Mouse (Mus musculus) T-helper 17 cell (primary cell): ENCODE data around the gene Rbms3.

Source experiments
- in situ Hi-C, 2 experiments: fragments of 300-600 bp; cut with MboI, MseI; formaldehyde crosslinking; loops; 1 replicate in 1 of 2; 2 replicates in 1 of 2; pipeline ENCODE4 v1.15.1; 2025; ENCODE audit warnings: high pct_unique_total_duplicates in 2 of 2

Gene Rbms3

DNA sequence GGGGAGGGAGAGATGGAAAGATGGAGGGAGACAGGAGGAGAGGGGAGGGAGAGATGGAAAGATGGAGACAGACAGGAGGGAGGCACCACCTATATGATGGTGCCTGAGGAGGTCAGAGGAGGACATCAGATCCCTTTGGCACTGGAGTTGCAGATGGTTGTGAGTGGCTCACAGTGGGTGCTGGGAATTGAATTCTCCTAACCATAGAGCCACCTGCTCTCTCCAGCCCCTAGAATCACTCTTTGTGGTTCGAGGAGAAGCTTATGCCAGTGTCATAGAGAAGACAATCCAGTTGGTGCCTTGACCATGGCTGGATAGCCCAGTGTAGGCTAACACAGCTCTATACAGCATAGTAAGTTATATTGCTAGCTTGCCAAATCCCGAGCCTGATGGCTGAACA lies 137.8 kb downstream of the Rbms3 start:
- in situ Hi-C loops = no loop called here

DNA sequence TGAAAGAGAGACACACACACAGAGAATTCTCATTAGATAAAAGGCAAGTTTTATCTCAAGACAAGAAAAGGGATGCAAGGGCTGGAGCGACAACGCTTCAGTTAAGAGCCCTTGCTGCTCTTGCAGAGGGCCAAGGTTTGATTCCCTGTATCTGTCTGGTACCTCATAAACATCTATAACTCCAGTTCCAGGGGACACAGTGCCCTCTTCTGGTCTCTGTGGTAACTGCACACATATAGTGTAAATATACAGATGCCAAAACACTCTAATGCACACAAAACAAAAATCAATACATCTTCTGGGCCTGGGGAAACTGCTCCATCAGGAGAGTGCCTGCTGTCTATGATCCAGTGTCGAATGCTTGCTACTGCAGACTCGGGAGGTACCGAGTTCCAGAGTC lies 145.3 kb downstream of the Rbms3 start:
- in situ Hi-C loops = no loop called here

DNA sequence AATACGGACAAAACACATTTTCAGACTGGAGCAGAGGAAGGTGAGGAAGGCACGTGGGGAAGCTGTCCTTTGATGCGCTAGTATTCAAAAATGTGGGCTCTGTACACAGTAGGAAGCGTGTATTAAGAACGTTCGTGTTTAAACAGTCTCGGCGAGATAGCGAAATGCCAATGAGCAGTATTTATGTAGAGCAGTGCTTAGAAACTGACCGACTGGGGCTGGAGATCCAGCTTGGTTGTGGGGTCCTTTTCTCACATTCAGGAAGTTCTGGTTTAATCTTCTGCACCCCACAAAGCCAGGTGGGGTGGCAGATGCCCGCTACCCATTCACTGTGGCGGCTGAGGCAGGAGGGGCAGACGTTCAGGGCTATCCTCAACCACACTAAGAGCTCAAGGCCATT lies 153.0 kb downstream of the Rbms3 start:
- in situ Hi-C loops = no loop called here

DNA sequence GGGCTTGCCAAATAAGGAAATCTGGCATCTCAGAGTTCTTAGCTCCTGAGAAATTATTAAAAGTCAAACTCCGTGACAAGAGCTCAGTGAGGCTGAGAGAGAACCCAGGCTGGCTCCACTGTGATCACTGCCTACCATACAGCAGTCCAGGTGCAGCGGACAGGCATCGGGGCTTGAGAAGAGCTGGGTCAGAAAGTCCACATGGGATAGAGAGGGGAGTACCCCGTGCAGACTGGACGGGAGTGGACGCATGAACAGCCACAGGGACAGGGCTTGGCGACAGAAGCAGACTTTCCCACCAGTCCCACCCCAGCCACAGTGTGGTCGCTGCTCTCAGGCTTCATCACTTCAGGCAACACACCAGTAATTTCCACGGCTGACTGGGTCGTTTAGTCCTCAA lies 176.9 kb downstream of the Rbms3 start:
- in situ Hi-C loops = no loop called here

DNA sequence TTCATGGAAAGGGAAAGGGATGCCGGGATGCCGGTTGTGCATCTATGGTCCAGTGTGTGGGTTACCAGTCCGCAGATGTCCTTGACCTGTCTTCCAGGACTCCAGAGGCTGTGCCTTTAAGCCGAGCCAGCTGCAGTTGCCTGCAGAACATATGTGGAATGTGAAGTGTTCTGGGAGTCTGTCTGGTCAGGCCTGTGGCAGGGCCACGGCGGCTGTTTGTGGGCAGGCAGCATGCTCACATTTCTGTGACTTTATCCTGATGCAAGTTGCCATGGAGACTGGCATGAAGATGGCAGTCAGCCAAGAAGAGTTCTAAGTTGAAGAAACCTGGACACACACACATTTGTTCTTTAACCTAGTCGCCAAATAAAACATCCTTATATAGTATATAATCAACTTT lies 187.1 kb downstream of the Rbms3 start:
- in situ Hi-C loops = no loop called here

DNA sequence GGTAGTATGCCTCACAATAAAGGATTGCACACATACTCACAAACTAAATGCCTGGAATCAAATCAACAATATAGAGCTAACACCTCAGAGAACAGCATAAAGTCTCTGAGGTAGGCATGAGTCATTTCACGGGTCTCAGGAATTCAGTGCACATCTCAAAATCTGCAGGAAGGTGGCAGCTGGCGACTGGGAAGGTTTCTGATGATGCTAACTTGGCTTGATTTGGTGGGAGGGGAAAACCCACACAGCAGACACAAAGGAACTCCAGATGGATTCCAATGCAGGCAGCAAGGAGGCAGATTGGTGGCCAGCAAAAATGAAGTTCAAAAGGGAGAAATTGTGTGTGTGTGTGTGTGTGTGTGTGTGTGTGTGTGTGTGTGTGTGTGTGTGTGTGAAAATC lies 193.9 kb downstream of the Rbms3 start:
- in situ Hi-C loops = no loop called here

DNA sequence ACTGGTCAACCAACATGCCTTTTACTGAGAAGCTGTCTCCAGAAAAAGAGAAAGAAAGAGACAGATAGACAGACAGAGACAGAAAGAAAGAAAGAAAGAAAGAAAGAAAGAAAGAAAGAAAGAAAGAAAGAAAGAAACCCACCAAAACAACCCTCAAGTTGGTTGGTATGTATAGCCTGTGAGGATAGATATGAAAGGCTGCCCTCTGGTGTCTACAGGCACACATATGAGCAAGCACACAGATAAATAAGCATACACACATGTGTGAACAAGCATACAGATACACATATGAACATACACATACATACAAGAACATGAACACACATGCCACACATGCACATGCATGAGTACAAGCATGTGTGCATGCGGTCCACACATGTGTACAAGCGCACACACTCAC lies 199.0 kb downstream of the Rbms3 start:
- in situ Hi-C loops = no loop called here

DNA sequence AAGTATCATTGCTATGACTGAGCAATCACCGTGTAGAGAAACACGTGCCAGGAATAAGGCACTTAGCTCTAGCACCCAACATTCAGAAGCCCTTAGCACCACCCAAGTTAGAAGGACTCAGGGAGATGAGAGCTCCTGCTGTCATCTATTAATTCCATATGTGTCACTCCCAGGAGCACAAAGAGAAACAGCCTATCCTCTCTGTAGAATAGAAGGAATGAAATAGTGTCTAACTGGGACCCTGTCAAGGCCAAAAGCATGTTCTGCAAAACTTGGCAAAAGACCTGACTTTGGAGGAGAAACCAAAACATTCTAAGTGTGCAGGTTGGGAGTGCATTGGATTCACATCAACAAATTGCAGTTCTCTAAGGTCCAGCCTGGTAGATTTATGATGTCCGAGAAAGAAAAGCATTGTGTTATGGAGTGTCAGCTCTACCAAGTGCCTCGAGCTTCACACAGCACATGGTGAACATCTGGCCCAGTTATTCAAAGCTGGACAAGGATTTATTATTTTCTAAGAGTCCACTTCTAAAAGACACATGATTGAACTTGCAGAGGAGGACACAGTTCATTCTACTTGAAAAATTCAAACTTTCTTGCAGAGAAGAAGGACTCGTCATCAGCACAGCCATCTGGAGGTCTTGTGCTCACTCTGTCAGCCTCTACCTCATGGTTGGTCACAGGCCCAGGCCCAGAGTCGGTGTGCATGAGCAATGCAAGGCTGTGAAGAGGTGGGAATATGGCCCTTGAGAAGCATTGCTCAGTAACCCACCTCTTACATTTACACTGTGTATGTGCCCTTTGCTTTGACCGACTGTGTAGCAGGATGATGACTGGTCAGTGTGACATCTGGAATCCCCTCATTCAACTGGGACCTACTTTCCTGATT lies 200.3 kb downstream of the Rbms3 start:
- in situ Hi-C loops = no loop called here

DNA sequence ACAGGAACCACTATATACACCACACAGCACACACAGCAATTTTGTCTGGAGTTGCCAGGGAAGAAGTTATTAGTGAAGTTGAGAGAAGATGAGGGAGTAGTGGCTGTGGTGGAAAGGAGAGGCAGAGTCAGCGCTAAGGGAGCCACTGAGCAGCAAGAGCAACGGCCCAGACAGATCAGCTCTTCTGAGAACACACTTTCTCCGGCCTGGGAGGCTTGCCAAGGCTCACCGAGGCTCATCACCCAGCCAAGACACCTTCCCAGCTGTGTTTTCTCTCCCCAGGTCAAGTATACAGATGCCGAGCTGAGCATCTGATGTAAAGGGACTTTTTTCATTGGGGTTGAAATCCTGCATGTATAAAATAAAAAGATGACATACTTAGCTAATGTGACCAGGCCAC lies 206.5 kb downstream of the Rbms3 start:
- in situ Hi-C loops = no loop called here

DNA sequence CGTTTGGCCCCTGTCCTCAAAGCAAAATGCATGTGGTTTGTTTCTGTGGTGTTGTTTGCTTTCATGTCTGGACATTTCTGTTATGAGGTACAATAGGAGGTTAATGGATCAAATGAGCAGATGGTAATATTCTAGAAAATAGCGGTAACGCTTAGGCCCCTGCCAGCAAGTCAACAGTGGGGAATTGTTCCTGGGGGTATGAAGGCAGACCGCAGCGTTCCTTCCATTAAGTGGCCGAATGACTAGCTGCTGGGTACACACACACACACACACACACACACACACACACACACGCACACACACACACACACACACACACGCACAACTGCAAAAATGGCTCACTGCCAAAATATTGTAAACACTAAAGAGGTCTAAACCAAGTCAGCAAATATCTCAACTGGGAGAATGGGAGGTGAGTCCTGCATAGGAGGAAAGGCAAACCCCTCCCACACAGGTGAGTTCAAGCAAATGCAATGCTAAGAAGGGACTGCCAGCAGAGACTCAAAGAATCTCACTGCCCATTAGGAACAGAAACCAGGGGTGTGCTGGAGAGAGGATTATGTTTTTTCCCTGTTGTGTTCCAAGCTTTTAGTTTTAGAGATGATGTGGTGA lies 209.7 kb downstream of the Rbms3 start:
- in situ Hi-C loops = no loop called here

DNA sequence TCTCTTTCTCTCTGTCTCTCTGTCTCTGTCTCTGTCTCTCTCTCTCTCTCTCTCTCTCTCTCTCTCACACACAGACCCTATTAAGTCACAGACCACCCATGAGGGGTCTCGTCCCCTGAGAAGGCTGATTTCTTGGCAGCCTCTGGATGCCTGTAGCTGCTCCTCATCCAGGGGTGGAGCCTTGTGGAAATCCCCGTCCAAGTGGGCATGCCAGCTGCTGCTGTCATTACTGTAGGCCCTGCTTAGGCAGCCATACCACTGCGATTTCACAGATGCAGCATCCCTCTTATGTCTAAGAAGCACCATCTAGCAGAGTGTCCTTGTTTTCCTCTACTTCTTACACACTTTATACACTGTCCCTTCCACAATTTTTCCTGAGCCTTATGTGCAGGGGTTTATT lies 216.5 kb downstream of the Rbms3 start:
- in situ Hi-C loops = no loop called here

DNA sequence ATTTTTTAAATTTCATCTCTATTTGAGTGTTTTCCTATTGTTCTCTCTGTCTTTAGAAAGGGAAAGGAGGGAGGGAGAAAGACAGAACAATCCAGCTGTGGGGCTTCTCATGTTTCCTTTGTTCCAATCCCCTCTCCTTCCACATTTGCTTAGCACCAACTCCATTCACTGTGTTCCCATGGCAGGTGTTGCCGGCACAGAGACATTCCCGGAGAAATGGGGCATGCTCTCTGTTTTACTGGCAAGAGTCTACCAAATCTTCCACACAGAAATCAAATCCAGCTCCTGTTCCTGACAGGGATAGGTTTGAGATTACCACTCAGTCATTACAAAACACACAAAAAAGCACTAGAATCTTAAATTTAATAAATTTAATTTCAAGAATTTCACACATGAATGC lies 217.1 kb downstream of the Rbms3 start:
- in situ Hi-C loops = no loop called here

DNA sequence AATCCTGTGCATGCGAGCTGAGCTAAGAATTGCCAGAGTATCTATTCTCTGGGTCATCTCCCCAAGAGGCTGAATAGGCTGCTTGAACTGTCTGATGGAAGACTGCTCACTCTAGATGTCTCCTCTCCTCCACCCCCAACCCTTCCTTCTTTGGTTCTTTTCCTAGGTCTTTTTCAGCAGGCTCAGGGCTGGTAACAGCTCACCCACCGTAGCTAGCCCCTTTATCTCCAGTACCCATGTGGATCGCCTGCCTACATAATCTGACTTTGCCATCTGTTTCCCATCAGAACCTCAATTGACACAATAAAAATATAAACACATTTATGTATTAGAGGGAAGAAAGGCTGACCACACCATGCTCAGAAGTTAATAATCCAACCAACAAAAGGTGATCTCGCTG lies 225.1 kb downstream of the Rbms3 start:
- in situ Hi-C loops = no loop called here

DNA sequence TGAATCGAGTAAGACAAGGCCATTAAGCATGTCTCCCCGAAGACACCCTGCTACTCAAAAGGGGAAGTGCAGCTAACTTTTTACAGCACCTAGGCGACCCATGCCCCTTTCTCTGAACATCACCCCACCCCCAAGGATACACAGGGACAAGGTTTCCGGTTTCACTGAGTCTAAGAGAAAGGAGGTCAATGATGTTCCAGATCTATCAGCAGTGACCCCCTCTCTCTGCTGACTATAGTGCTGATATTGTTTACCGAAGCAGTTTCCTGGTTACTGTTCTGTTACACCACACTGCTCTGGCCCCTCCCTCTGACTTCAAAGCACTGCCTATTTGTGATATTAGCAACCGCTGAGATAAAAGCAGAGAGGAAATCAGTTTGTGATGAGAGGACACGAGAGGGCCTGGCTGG lies 229.4 kb downstream of the Rbms3 start:
- in situ Hi-C loops = no loop called here

DNA sequence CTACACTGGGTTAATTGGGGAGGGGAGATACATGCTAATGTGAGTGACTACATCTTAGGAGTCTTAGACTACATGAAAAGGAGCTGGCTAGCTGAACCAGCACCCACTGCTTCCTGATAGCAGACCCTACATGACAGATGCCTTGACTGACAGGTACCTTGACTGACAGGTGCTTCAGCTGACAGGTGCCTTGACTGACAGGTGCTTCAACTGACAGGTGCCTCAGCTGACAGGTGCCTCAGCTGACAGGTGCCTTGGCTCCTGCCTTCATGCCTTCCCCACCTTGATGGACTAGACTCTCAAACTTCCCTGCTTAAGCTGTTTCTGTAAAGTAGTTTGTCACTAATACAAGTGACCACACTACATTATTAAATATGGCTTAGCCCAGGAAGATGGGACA lies 232.6 kb downstream of the Rbms3 start:
- in situ Hi-C loops = loop anchor here in 1 of 2 experiments (10.0 to 25.0 kb wide), 2 partner anchors 1015 to 1328 kb away; no protein-coding TSS in a partner anchor

DNA sequence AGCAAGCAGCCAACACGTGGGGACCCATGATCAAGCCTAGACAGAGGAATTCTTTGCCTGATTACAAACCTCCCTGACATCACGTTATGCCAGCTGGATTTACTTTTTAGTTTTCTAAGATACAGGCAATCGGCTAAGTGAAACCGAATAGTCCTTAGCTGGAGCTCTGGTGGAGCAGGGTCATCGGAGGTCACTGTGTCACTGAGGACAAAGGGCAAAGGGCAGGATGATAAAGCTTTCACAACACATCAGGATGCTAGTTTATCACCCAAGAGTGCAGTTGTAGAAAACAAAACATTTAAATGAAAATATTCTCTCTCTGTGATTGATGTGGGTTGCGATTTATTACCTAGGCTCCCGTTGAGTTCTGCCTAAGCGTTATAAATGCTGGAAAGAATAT lies 233.1 kb downstream of the Rbms3 start:
- in situ Hi-C loops = loop anchor here in 1 of 2 experiments (10.0 to 25.0 kb wide), 2 partner anchors 1016 to 1328 kb away; no protein-coding TSS in a partner anchor

DNA sequence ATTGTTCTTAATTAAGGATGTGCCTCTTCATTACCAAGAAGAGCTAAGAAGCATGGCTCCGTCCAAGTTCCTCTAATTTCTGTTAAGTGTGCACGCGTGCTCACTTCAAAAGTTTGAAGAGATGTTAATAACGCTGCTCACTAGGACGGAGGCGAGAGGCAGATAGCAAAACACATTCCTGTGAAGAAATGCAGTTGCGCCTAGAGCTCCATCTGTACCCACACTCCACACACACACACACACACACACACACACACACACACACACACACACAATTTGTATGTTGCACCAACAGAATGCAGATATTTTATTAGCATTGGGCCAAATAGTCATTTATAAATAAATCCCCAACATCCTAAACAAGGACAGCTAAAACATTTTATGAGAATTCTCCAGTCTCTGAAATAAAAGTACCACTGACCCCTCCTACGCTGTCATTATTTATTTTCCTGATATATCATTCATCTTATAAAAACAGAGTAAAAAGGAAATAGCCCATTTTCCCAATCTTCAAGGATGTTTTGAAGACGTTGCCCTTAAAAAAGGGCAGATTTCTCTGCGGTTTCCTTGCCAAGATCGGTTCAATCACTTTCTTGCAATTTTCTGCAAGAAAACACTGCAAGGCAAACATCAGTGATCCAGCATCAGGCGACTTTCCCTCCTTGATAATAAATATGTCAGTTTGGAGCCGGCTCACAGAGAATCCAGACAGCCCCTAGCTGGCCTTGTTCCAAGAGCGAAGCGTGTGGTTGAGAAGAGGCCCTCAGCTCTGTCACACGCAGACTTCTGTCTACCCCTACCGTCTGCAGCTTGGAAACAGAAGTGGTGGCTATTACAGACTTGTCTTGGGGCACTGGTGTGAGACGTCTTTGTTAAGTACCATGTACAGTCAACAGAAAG lies 235.8 kb downstream of the Rbms3 start:
- in situ Hi-C loops = loop anchor here in 1 of 2 experiments (10.0 to 25.0 kb wide), 2 partner anchors 1018 to 1331 kb away; no protein-coding TSS in a partner anchor

DNA sequence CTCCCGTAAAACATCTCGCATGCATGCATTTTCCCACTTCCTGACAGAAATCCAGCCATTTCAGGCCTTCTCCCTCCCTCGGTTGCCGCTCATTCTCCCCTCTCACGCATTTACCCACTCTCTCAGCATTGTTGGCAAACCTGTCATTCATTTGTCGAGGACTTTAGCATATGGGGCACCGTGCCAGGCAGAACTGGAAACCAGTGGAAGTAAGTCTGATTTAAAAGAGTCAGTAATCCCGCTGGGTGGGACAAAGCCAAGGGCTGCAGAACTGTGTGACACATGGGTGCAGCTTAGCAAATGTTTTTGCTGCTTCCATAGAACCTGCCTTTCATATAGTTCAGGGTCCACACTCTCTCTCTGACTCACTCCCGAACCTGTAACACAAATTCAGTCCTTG lies 241.7 kb downstream of the Rbms3 start:
- in situ Hi-C loops = loop anchor here in 1 of 2 experiments (25.0 kb wide), 1 partner anchor 1024 kb away; no protein-coding TSS in a partner anchor

DNA sequence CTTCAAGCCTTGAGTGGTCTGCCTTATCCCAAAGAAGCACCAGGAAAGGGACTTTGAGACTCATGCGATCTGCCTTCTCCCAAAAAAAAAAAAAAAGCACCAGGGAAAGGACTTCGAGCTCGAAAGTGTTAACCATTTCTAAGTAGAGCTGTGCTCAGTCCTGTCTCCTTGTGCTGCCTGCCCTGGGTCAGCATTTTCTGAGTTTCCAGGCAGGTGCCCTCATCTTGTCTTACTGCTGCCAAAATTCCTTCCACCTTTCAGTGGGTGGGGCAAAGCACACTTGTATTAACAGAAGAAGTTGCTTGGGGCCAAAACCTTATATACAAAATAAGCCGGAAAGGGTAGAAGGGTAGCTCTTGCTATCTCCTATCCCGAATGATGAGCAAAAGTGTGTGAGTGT lies 248.8 kb downstream of the Rbms3 start:
- in situ Hi-C loops = loop anchor here in 1 of 2 experiments (25.0 kb wide), 1 partner anchor 1031 kb away; no protein-coding TSS in a partner anchor

DNA sequence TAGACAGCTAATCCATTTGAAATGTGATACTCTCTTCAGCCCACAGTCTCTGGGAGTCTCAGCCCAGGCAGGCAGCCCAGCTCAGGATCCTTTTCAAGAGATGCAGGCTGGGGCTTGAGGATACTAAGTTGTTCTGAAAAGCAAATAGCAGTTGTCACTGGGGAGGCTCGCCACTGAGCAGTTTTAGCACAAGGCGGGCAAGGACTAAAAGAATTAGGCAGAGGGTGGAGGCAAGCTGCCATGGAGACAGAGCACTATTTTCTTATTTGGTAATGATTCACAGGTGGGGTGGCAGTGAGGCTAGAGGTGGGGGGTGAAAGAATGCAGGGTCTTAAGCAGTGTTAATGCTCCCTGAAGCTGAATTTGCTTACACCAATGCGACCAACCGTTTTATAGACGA lies 249.6 kb downstream of the Rbms3 start:
- in situ Hi-C loops = loop anchor here in 1 of 2 experiments (25.0 kb wide), 1 partner anchor 1032 kb away; no protein-coding TSS in a partner anchor

DNA sequence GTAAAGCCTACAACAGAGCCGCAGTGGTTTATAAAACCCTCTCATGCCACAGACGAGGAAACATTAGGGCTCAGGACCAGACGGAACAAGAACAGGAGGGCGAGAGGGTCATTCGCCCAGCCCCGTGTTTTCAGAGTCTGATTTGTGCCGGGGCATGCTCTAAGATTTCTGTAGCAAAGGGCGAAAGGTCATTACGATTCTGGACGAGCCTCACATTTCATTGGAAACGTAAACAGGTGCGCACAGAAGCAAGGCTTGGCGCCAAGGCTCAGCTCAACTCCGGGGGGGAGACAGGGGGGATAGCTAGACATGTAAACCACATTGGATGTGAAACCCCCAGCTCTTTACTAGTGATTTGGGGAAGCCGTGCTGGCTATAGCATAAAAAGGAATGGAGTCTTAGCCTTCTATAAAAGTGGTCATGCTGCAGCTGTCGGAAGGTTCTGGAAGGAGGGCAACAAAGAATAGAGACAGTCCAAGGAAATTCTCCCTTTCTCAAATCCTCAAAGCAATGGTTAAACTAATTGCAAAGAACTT lies 250.2 kb downstream of the Rbms3 start:
- in situ Hi-C loops = loop anchor here in 1 of 2 experiments (25.0 kb wide), 1 partner anchor 1033 kb away; no protein-coding TSS in a partner anchor
